Mouse (Mus musculus) spleen, adult 2 months (tissue): ENCODE data around the gene Disp1. TPM values are rescaled to one million over a fixed set of nuclear protein-coding genes. Genes with fewer than 3 reads are reported as not detected.

Experiments used
- DNase-seq, 2 experiments: peaks; one replicate each; pipeline versions ENCODE4 v3.0.0 to v3.0.0-alpha.2; 2012 to 2021; ENCODE audit warnings: low spot score in 2 of 2, low read depth in 1 of 2
- H3K27ac ChIP-seq: fragments of 200-500 bp; 2 replicates; pipeline ENCODE4 v1.5.1; 2012; ENCODE audit warnings: low read length, inconsistent platforms; ENCODE audit not compliant: insufficient read depth
- H3K27me3 ChIP-seq: fragments of 200-500 bp; 2 replicates; pipeline ENCODE4 v1.6.1; 2012; ENCODE audit warnings: mild to moderate bottlenecking, moderate library complexity, low read length, inconsistent platforms; ENCODE audit not compliant: control insufficient read depth, insufficient read depth
- H3K36me3 ChIP-seq: fragments of 200-500 bp; 2 replicates; pipeline ENCODE4 v1.6.1; 2012; ENCODE audit warnings: mild to moderate bottlenecking, low read length, inconsistent platforms; ENCODE audit not compliant: control insufficient read depth, insufficient read depth
- H3K4me1 ChIP-seq: fragments of 200-500 bp; 2 replicates; pipeline ENCODE4 v1.6.1; 2011; ENCODE audit warnings: inconsistent platforms; ENCODE audit not compliant: control insufficient read depth, insufficient read depth, insufficient read length
- H3K4me3 ChIP-seq: fragments of 200-500 bp; 2 replicates; pipeline ENCODE4 v1.5.1; 2011; ENCODE audit warnings: mild to moderate bottlenecking, inconsistent platforms; ENCODE audit not compliant: insufficient read depth, insufficient read length; ENCODE audit errors: extremely low read depth
- CTCF ChIP-seq: fragments of 200-500 bp; IDR thresholded peaks from 2 replicates; pipeline ENCODE4 v1.5.1; 2011; ENCODE audit warnings: mild to moderate bottlenecking, inconsistent platforms; ENCODE audit not compliant: insufficient read depth, insufficient read length, insufficient replicate concordance; ENCODE audit errors: extremely low read depth
- POLR2A ChIP-seq: fragments of 200-500 bp; IDR thresholded peaks from 2 replicates; pipeline ENCODE4 v1.6.1; 2011; ENCODE audit warnings: low read depth, low read length, inconsistent platforms
- WGBS: fragments of 180-500 bp; shearing (Covaris S2); methylation state at CpG from one replicate; pipeline ENCODE4 v1.1.7; 2018; 5-methylcytosine and 5-hydroxymethylcytosine counted together
- polyA plus RNA-seq: library from polyadenylated mRNA; depleted of rRNA; stranded (reverse); fragments of >200 nt; gene quantifications from 2 replicates; pipeline ENCODE4 v1.2.3, GENCODE M21; 2012

The Disp1 gene
- polyA plus RNA-seq, 1 experiment: 8.5 TPM

- H3K36me3 ChIP-seq: no peaks in the 10 kb centered on the region
- 87% methylated on average over 5 of the region's 5 CpGs for WGBS
- TF ChIP-seq POLR2A (no peak), CTCF (no peak)
- H3K27ac ChIP-seq: no peak overlapping the region
- no peaks in the 10 kb centered on the region for H3K27me3 ChIP-seq
- no peaks in the 10 kb centered on the region; the same call in 1 of the 2 replicates for H3K4me1 ChIP-seq
- no peak for DNase-seq
- H3K4me3 ChIP-seq: no peak overlapping the region
Measured at GRCm38 (mm10) chr1:183179316-183179715, 42.0 kb downstream of the Disp1 start.

GRCm38 (mm10) chr1:183175236-183175635 is 46.1 kb downstream of the Disp1 start:
- Histone ChIP-seq H3K4me3 (no peak overlapping the region), H3K27ac (no peak overlapping the region), H3K27me3 (no peaks in the 10 kb centered on the region), H3K4me1 (no peaks in the 10 kb centered on the region; the same call in 1 of the 2 replicates), H3K36me3 (no peaks in the 10 kb centered on the region)
- DNase-seq: no peak
- TF ChIP-seq POLR2A: no peak
- 90% methylated on average over 8 of the region's 8 CpGs for WGBS

GRCm38 (mm10) chr1:183171095-183171494 is 50.2 kb downstream of the Disp1 start:
- Histone ChIP-seq H3K4me3 (no peak overlapping the region), H3K4me1 (peaks cover 2% of the 10 kb centered on the region; the same call in 1 of the 2 replicates), H3K27ac (no peak overlapping the region), H3K27me3 (no peaks in the 10 kb centered on the region), H3K36me3 (no peaks in the 10 kb centered on the region)
- no peak for TF ChIP-seq CTCF
- TF ChIP-seq POLR2A: no peak
- WGBS: 83% methylated on average over 5 of the region's 5 CpGs
- DNase-seq: no peak

- no peak for DNase-seq
- peaks cover 2% of the 10 kb centered on the region; the same call in 1 of the 2 replicates for H3K4me1 ChIP-seq
- no peaks in the 10 kb centered on the region for H3K27me3 ChIP-seq
- no peak overlapping the region for H3K4me3 ChIP-seq
- 80% methylated on average over 6 of the region's 6 CpGs for WGBS
- TF ChIP-seq CTCF (no peak), POLR2A (no peak)
- no peaks in the 10 kb centered on the region for H3K36me3 ChIP-seq
- no peak overlapping the region for H3K27ac ChIP-seq
Measured at GRCm38 (mm10) chr1:183168465-183168864, 52.9 kb downstream of the Disp1 start.

- H3K36me3 ChIP-seq: no peaks in the 10 kb centered on the region
- WGBS: 48% methylated on average over 12 of the region's 12 CpGs
- no peak for DNase-seq
- H3K27ac ChIP-seq: no peak overlapping the region
- no peak overlapping the region for H3K4me3 ChIP-seq
- peaks cover 2% of the 10 kb centered on the region; the same call in 1 of the 2 replicates for H3K4me1 ChIP-seq
- H3K27me3 ChIP-seq: no peaks in the 10 kb centered on the region
- TF ChIP-seq CTCF (no peak), POLR2A (no peak)
Measured at GRCm38 (mm10) chr1:183167776-183168175, 53.5 kb downstream of the Disp1 start.

GRCm38 (mm10) chr1:183166700-183167099 is 54.6 kb downstream of the Disp1 start:
- DNase-seq: no peak
- H3K27me3 ChIP-seq: no peaks in the 10 kb centered on the region
- H3K36me3 ChIP-seq: no peaks in the 10 kb centered on the region
- TF ChIP-seq CTCF (no peak), POLR2A (no peak)
- H3K4me3 ChIP-seq: no peak overlapping the region
- no peak overlapping the region for H3K27ac ChIP-seq
- 91% methylated on average over 5 of the region's 5 CpGs for WGBS
- H3K4me1 ChIP-seq: peaks cover 2% of the 10 kb centered on the region; the same call in 1 of the 2 replicates

GRCm38 (mm10) chr1:183164648-183165071 is 56.7 kb downstream of the Disp1 start:
- DNase-seq: no peak
- Histone ChIP-seq H3K4me1 (peaks cover 2% of the 10 kb centered on the region; the same call in 1 of the 2 replicates), H3K27ac (no peak overlapping the region), H3K27me3 (no peaks in the 10 kb centered on the region), H3K36me3 (no peaks in the 10 kb centered on the region), H3K4me3 (no peak overlapping the region)
- 78% methylated on average over 8 of the region's 8 CpGs for WGBS
- TF ChIP-seq CTCF (no peak), POLR2A (no peak)
